Mouse (Mus musculus) MEL (cell line): ENCODE results near the gene Sapcd1. TPM values are rescaled to one million over a fixed set of nuclear protein-coding genes. Genes with fewer than 3 reads are reported as not detected.

Source experiments
- DNase-seq: peaks from one replicate; pipeline ENCODE4 v3.0.0; 2011; ENCODE audit warnings: low read depth, low spot score
- H3K27ac ChIP-seq: 2 replicates; pipeline ENCODE4 v1.5.1; 2012; ENCODE audit warnings: low read depth, mild to moderate bottlenecking, control low read depth, low read length, moderate library complexity; ENCODE audit not compliant: control insufficient read depth
- H3K27me3 ChIP-seq, 2 experiments: fragments of 150-350 bp in 1 of 2; sonication (generic) in 1 of 2; 2 replicates each; pipeline ENCODE4 v1.6.1; 2012; ENCODE audit warnings: low read length in 2 of 2, mild to moderate bottlenecking in 2 of 2, improper control_type of control experiment in 1 of 2, moderate library complexity in 1 of 2; ENCODE audit not compliant: insufficient read depth in 2 of 2, control insufficient read depth in 1 of 2
- H3K36me3 ChIP-seq, 2 experiments: 2 replicates each; pipeline ENCODE4 v1.6.1; 2012 to 2014; ENCODE audit warnings: low read length in 2 of 2, improper control_type of control experiment in 1 of 2, inconsistent platforms in 1 of 2, mild to moderate bottlenecking in 1 of 2; ENCODE audit not compliant: insufficient read depth in 2 of 2, control insufficient read depth in 1 of 2
- H3K4me1 ChIP-seq, 2 experiments: fragments of 150-350 bp in 1 of 2; sonication (generic) in 1 of 2; 2 replicates each; pipeline ENCODE4 v1.6.1; 2012; ENCODE audit warnings: low read length in 2 of 2, improper control_type of control experiment in 1 of 2, mild to moderate bottlenecking in 1 of 2; ENCODE audit not compliant: insufficient read depth in 2 of 2, control insufficient read depth in 1 of 2
- H3K4me3 ChIP-seq, 2 experiments: fragments of 150-350 bp in 1 of 2; sonication (generic) in 1 of 2; 2 replicates each; pipeline ENCODE4 v1.5.1; 2012; ENCODE audit warnings: low read depth in 2 of 2, low read length in 2 of 2, mild to moderate bottlenecking in 2 of 2, moderate library complexity in 2 of 2, control low read depth in 1 of 2, improper control_type of control experiment in 1 of 2; ENCODE audit not compliant: control insufficient read depth in 1 of 2, insufficient read depth in 1 of 2
- H3K79me2 ChIP-seq: 2 replicates; pipeline ENCODE4 v1.6.1; 2012; ENCODE audit warnings: mild to moderate bottlenecking, low read length, moderate library complexity; ENCODE audit not compliant: control insufficient read depth, poor library complexity, insufficient read depth
- H3K9ac ChIP-seq: 2 replicates; pipeline ENCODE4 v1.6.1; 2012; ENCODE audit warnings: low read depth, mild to moderate bottlenecking, control low read depth, low read length, moderate library complexity; ENCODE audit not compliant: control insufficient read depth, poor library complexity, severe bottlenecking
- H3K9me3 ChIP-seq: fragments of 150-350 bp; sonication (generic); replicated peaks from 2 replicates; pipeline ENCODE4 v1.6.1; 2012; ENCODE audit warnings: mild to moderate bottlenecking, low read length, improper control_type of control experiment, moderate library complexity; ENCODE audit not compliant: insufficient read depth
- BHLHE40 ChIP-seq: IDR thresholded peaks from 2 replicates; pipeline ENCODE4 v1.6.1; 2012; ENCODE audit warnings: low read depth, mild to moderate bottlenecking, inconsistent platforms, low read length, improper control_type of control experiment, borderline replicate concordance
- CTCF ChIP-seq, 3 experiments: IDR thresholded peaks in 2 of 3; conservative IDR thresholded peaks in 1 of 3; 2 replicates each; pipeline ENCODE4 v1.5.1; 2011 to 2012; ENCODE audit warnings: low read length in 3 of 3, low read depth in 2 of 3, mild to moderate bottlenecking in 2 of 3, improper control_type of control experiment in 1 of 3, inconsistent platforms in 1 of 3, mixed read lengths in 1 of 3, moderate library complexity in 1 of 3; ENCODE audit not compliant: control insufficient read depth in 1 of 3, insufficient read depth in 1 of 3, poor library complexity in 1 of 3, severe bottlenecking in 1 of 3
- ELF1 ChIP-seq: IDR thresholded peaks from 2 replicates; pipeline ENCODE4 v1.6.1; 2014; ENCODE audit warnings: low read depth, mild to moderate bottlenecking, inconsistent platforms, low read length, improper control_type of control experiment, moderate library complexity
- EP300 ChIP-seq, 2 experiments: IDR thresholded peaks; 2 replicates each; pipeline ENCODE4 v1.6.1; 2011; ENCODE audit warnings: improper control_type of control experiment in 2 of 2, low read length in 2 of 2, low read depth in 1 of 2, mild to moderate bottlenecking in 1 of 2
- ETS1 ChIP-seq: IDR thresholded peaks from 2 replicates; pipeline ENCODE4 v1.6.1; 2012; ENCODE audit warnings: low read depth, mild to moderate bottlenecking, inconsistent platforms, low read length, improper control_type of control experiment, moderate library complexity
- GATA1 ChIP-seq: IDR thresholded peaks from 2 replicates; pipeline ENCODE4 v1.6.1; 2011; ENCODE audit warnings: low read depth, low read length, improper control_type of control experiment
- HCFC1 ChIP-seq: IDR thresholded peaks from 2 replicates; pipeline ENCODE4 v1.6.1; 2012; ENCODE audit warnings: low read depth, mild to moderate bottlenecking, inconsistent platforms, low read length, improper control_type of control experiment, moderate library complexity
- MAFK ChIP-seq: IDR thresholded peaks from 2 replicates; pipeline ENCODE4 v1.6.1; 2011; ENCODE audit warnings: low read depth, mild to moderate bottlenecking, low read length, improper control_type of control experiment, borderline replicate concordance
- MAZ ChIP-seq: IDR thresholded peaks from 2 replicates; pipeline ENCODE4 v1.6.1; 2012; ENCODE audit warnings: low read depth, mild to moderate bottlenecking, inconsistent platforms, low read length, improper control_type of control experiment
- MXI1 ChIP-seq: IDR thresholded peaks from 2 replicates; pipeline ENCODE4 v1.6.1; 2011; ENCODE audit warnings: mild to moderate bottlenecking, low read depth, low read length, improper control_type of control experiment
- NELFE ChIP-seq: IDR thresholded peaks from 2 replicates; pipeline ENCODE4 v1.6.1; 2011; ENCODE audit warnings: low read depth, low read length, improper control_type of control experiment
- RCOR1 ChIP-seq: IDR thresholded peaks from 2 replicates; pipeline ENCODE4 v1.6.1; 2012; ENCODE audit warnings: low read depth, mild to moderate bottlenecking, inconsistent platforms, low read length, improper control_type of control experiment
- SMC3 ChIP-seq: IDR thresholded peaks from 2 replicates; pipeline ENCODE4 v1.6.1; 2011; ENCODE audit warnings: low read depth, low read length, improper control_type of control experiment
- TBP ChIP-seq: IDR thresholded peaks from 2 replicates; pipeline ENCODE4 v1.8.0; 2011; ENCODE audit warnings: low read depth, low read length, improper control_type of control experiment
- USF1 ChIP-seq: IDR thresholded peaks from 2 replicates; pipeline ENCODE4 v1.6.1; 2014; ENCODE audit warnings: low read depth, mild to moderate bottlenecking, inconsistent platforms, low read length, improper control_type of control experiment, moderate library complexity
- ZKSCAN1 ChIP-seq: IDR thresholded peaks from 2 replicates; pipeline ENCODE4 v1.6.1; 2012; ENCODE audit warnings: low read depth, mild to moderate bottlenecking, inconsistent platforms, low read length, improper control_type of control experiment, moderate library complexity
- ZMIZ1 ChIP-seq: IDR thresholded peaks from 2 replicates; pipeline ENCODE4 v1.6.1; 2012; ENCODE audit warnings: low read depth, mild to moderate bottlenecking, inconsistent platforms, low read length, improper control_type of control experiment, moderate library complexity
- ZNF384 ChIP-seq: IDR thresholded peaks from 2 replicates; pipeline ENCODE4 v1.6.1; 2012; ENCODE audit warnings: low read depth, mild to moderate bottlenecking, inconsistent platforms, low read length, improper control_type of control experiment
- polyA plus RNA-seq, 2 experiments: library from polyadenylated mRNA; stranded (reverse) in 1 of 2; unstranded in 1 of 2; fragments of >175 nt in 1 of 2; fragments of >200 nt in 1 of 2; gene quantifications; 2 replicates each; pipeline versions ENCODE4 v1.2.1 to v1.2.4; 2012; ENCODE audit warnings: low replicate concordance in 2 of 2, low read depth in 1 of 2; ENCODE audit not compliant: insufficient read length in 2 of 2, insufficient read depth in 1 of 2, missing spikeins in 1 of 2
- total RNA-seq: library from RNA; depleted of rRNA; stranded (reverse); fragments of 300-350 nt; gene quantifications from 2 replicates; pipeline ENCODE4 v1.2.3, GENCODE M21; 2012

Sapcd1 gene
- total and polyA plus RNA-seq, 3 experiments: 124 to 164 TPM; not detected in 1

DNA sequence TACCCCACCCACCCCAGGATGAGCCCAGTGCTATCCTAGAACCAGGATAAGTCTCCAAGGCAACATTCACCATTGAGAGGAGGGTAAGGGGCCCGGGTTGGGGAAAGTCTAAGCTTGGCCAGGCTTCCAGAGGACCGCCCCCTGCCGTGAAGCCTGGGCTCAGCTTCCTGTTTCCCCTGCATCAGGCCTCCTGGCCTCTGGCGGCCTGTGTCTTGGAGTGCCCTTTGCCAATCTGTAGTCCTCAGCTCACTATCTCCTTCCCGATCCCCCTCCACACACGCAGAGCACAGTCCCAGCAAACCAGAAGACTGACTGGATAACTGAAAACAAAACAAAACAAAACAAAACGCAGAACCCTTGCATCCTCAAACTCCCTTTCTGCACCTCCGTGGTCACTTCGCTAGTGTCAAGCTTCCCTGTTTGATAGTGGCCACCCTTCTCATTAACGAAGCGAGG lies 21.8 kb upstream of the Sapcd1 start, which contains the start of gene Clic1:
Gene Clic1 (plus strand): TSS at position 406 of the 456 bp plus-strand sequence.
- peak; percentile 25; the same call in 1 of the 2 replicates for TF ChIP-seq ZMIZ1
- TF ChIP-seq EP300 (IDR thresholded peaks at IDR 0.05; ENCODE audit: low read depth in 1 of 2, low read length in 2 of 2): peak in 1 of 2 experiments; percentile 48; a peak in 2 of 4 replicates
- peak; percentile 74 for TF ChIP-seq TBP
- TF ChIP-seq HCFC1: peak; percentile 51; the same call in 1 of the 2 replicates
- TF ChIP-seq RCOR1: no peak
- no peak; the same call in 1 of the 2 replicates for TF ChIP-seq MAZ
- TF ChIP-seq ELF1: peak; percentile 56; the same call in 1 of the 2 replicates
- TF ChIP-seq GATA1: peak; percentile 44; the same call in 1 of the 2 replicates
- no peak for TF ChIP-seq SMC3
- 0 out of 6 replicates have a peak, but pooled peaks of 1 of the 3 experiments have one; percentile 8 for TF ChIP-seq CTCF (IDR thresholded peaks at IDR 0.05 in 2 of 3, conservative IDR thresholded peaks at IDR 0.05 in 1 of 3; ENCODE audit: control insufficient read depth in 1 of 3, insufficient read depth in 1 of 3, low read depth in 2 of 3, low read length in 3 of 3, poor library complexity in 1 of 3, severe bottlenecking in 1 of 3)
- TF ChIP-seq ETS1: peak; percentile 46
- no peak for TF ChIP-seq USF1
- no peak for TF ChIP-seq ZKSCAN1
- TF ChIP-seq MAFK: no peak
- TF ChIP-seq, all 39 proteins: peak for 8
- Histone ChIP-seq H3K4me1 (peaks cover 4 to 39% of the 10 kb centered on the region in 2 experiments), H3K27ac (peak within 1 kb of the TSS; percentile 98), H3K36me3 (peaks cover 4 to 33% of the 10 kb centered on the region in 2 experiments), H3K79me2 (peaks cover 40% of the 10 kb centered on the region), H3K9ac (peak within 1 kb of the TSS; percentile 90), H3K27me3 (no peaks in the 10 kb centered on the region), H3K9me3 (no peaks in the 10 kb centered on the region), H3K4me3 (peak within 1 kb of the TSS; percentile 76 to 87)
- peak; percentile 90 for DNase-seq

DNA sequence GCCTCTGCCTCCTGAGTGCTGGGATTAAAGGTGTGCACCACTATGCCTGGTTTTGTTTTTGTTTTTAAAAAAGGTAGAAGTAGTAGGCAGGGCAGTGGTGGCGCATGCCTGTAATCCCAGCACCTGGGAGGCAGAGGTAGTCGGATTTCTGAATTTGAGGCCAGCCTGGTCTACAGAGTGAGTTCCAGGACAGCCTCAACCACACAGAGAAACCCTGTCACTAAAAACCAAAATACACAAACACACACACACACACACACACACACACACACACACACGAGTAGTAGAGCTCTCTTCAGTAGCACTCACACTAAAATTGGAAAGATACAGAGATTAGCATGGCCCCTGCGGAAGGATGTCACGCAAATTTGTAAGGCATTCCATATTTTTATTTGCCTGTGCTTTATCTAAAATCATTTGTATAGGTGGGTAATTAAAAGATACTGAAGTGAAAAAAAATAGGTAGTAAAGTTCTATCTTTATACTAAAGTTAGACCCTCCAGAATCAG lies 21.2 kb upstream of the Sapcd1 start:
- DNase-seq: peak; percentile 60
- Histone ChIP-seq H3K79me2 (peaks cover 35% of the 10 kb centered on the region), H3K9me3 (no peaks in the 10 kb centered on the region), H3K9ac (peak overlapping the region; percentile 63), H3K27me3 (no peaks in the 10 kb centered on the region)
- TF ChIP-seq SMC3 (no peak), NELFE (peak; percentile 5), GATA1 (peak; percentile 18; the same call in 1 of the 2 replicates), MXI1 (peak; percentile 44), EP300 (IDR thresholded peaks at IDR 0.05; ENCODE audit: low read depth in 1 of 2, low read length in 2 of 2) (peak in 1 of 2 experiments; percentile 10; a peak in 1 of 4 replicates), ETS1 (0 out of 2 replicates have a peak, but pooled peaks have one; percentile 30), TBP (no peak), BHLHE40 (no peak), HCFC1 (0 out of 2 replicates have a peak, but pooled peaks have one; percentile 5), RCOR1 (no peak), ZNF384 (peak; percentile 40; the same call in 1 of the 2 replicates)
- TF ChIP-seq, all 39 proteins: peak for 7
- H3K36me3 ChIP-seq: peaks cover 3 to 39% of the 10 kb centered on the region in 2 experiments
- H3K27ac ChIP-seq: peak overlapping the region; percentile 98
- H3K4me1 ChIP-seq: peaks cover 7 to 45% of the 10 kb centered on the region in 2 experiments
- H3K4me3 ChIP-seq: peak overlapping the region; percentile 30 to 50; a peak in 3 of 4 replicates
